Mouse (Mus musculus) midbrain, postnatal 0 days (tissue): ENCODE measurements around the gene Gm17622. TPM values are rescaled to one million over a fixed set of nuclear protein-coding genes. Genes with fewer than 3 reads are reported as not detected.

Source experiments
- ATAC-seq: fragments of 200-750 bp; cut with Nextera tagmentation; 2 replicates; pipeline ENCODE4 v1.8.0; 2017; ENCODE audit warnings: moderate number of reproducible peaks, mild to moderate bottlenecking, moderate TSS enrichment, moderate library complexity; ENCODE audit not compliant: low FRiP score
- DNase-seq: peaks from one replicate; pipeline ENCODE4 v3.0.0-alpha.2; 2015; ENCODE audit warnings: low spot score
- H3K27ac ChIP-seq: fragments of 300-500 bp; sonication (generic); 2 replicates; pipeline ENCODE4 v1.5.1; 2014; ENCODE audit warnings: low read depth, mild to moderate bottlenecking, low read length, mixed read lengths
- H3K27me3 ChIP-seq: fragments of 300-500 bp; sonication (generic); 2 replicates; pipeline ENCODE4 v1.6.1; 2014; ENCODE audit warnings: low read length, control low read depth, mixed read lengths; ENCODE audit not compliant: insufficient read depth
- H3K36me3 ChIP-seq: fragments of 300-500 bp; sonication (generic); 2 replicates; pipeline ENCODE4 v1.6.1; 2014; ENCODE audit warnings: low read length, control low read depth, mixed read lengths; ENCODE audit not compliant: insufficient read depth
- H3K4me1 ChIP-seq: fragments of 300-500 bp; sonication (generic); 2 replicates; pipeline ENCODE4 v1.6.1; 2014; ENCODE audit warnings: mild to moderate bottlenecking, control low read depth, antibody characterized with exemption, low read length, mixed read lengths; ENCODE audit not compliant: insufficient read depth
- H3K4me2 ChIP-seq: fragments of 300-500 bp; sonication (generic); 2 replicates; pipeline ENCODE4 v1.6.1; 2014; ENCODE audit warnings: low read depth, mild to moderate bottlenecking, low read length, mixed read lengths; ENCODE audit not compliant: poor library complexity, severe bottlenecking
- H3K4me3 ChIP-seq: fragments of 300-500 bp; sonication (generic); 2 replicates; pipeline ENCODE4 v1.5.1; 2014; ENCODE audit warnings: low read depth, mild to moderate bottlenecking, low read length, moderate library complexity
- H3K9ac ChIP-seq: fragments of 300-500 bp; sonication (generic); replicated peaks from 2 replicates; pipeline ENCODE4 v1.6.1; 2014; ENCODE audit warnings: mild to moderate bottlenecking, low read length, moderate library complexity, mixed read lengths; ENCODE audit not compliant: poor library complexity, severe bottlenecking
- H3K9me3 ChIP-seq: fragments of 300-500 bp; sonication (generic); 2 replicates; pipeline ENCODE4 v1.6.1; 2016; ENCODE audit warnings: low read length, control low read depth
- CTCF ChIP-seq: IDR thresholded peaks from 2 replicates; pipeline ENCODE4 v1.5.1; 2016; ENCODE audit warnings: antibody characterized with exemption, mild to moderate bottlenecking
- WGBS: fragments of 180-500 bp; shearing (Covaris S2); extraction: QIAGEN DNeasy Blood & Tissue Kit; methylation state at CpG from one replicate; pipeline ENCODE4 v1.1.7; 2014; 5-methylcytosine and 5-hydroxymethylcytosine counted together
- polyA plus RNA-seq: library from polyadenylated mRNA; unstranded; fragments of >200 nt; fragmentation: Nextera tagmentation; extraction: Ambion mirVana; gene quantifications from 2 replicates; pipeline ENCODE4 v1.2.1, GENCODE M21; 2015
- total RNA-seq: library from RNA; depleted of rRNA; stranded (reverse); fragments of >200 nt; gene quantifications from 2 replicates; pipeline ENCODE4 v1.2.3, GENCODE M21; 2014; rRNA removed

Gene Gm17622
- not detected in 2 replicates for total RNA-seq
- not detected in 2 replicates for polyA plus RNA-seq

DNA sequence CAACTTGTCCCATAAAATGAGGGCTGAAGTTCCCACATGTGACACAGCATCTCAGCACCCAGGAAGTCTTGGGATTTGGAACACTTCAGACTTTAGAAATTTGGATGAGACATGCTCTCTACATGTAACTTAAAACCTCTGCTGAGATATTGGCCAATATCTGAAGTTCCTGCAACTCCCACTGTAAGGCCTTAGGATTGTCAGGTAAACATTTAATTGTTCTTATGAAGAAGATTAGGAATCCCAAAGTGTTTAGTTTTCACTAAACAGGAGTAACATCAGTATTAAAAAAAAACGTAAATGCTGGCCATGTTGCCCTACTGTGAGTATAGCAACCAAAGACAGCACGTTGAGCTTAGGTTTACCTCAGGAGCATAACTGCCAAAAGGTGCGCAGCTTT, at the start of gene Gm17622:
Gm17622 (plus strand) TSS at position 301 of the 400 bp plus-strand sequence.
- WGBS, result 96% methylated on average over 3 of the region's 3 CpGs
- no peak within 1 kb of the TSS for H3K4me3 ChIP-seq
- H3K4me1 ChIP-seq, result no peaks in the 10 kb centered on the region
- H3K27ac ChIP-seq, result no peak within 1 kb of the TSS
- ATAC-seq (no peak), DNase-seq (no peak)
- no peak for TF ChIP-seq CTCF
- peaks cover 2% of the 10 kb centered on the region; the same call in 1 of the 2 replicates for H3K9me3 ChIP-seq
- no peak within 1 kb of the TSS for H3K9ac ChIP-seq
- no peaks in the 10 kb centered on the region for H3K27me3 ChIP-seq
- 0 out of 2 replicates have a peak, but pooled peaks cover 9% of the 10 kb centered on the region for H3K36me3 ChIP-seq
- H3K4me2 ChIP-seq, result no peak within 1 kb of the TSS

DNA sequence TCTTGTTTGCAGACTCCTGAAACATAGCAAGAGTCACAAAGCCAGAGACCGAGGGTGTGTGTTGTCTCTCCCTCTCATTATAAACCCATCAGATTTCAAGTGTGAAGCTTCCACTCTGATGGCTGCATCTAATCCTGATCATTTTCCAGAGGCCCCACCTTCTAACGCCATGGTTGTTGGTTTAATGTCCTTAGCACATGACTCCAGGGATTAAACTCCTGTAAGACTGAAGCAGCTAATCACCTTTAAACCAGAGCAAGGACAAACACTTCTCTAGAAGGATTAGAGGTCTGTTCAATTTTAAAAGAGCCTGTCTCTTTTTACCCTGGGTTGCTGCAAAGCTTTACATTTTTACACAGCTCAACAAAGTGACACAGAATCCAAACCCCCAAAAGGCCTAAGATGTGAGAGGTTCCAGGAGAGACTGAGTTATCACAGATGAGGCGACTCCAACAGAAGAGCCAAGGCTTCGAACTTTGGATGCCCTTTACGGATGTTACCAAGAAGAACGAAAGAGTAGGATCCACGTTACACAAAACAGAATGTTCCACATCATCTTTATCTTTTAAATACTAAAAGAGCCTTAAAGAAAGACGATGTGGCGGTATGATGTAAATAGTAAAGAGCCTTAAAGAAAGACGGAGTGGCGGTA, 40.2 kb upstream of the Gm17622 start:
- H3K9ac ChIP-seq, result no peak overlapping the region
- WGBS, result 72% methylated on average over 11 of the region's 11 CpGs
- no peaks in the 10 kb centered on the region for H3K4me1 ChIP-seq
- H3K9me3 ChIP-seq, result no peaks in the 10 kb centered on the region
- H3K27ac ChIP-seq, result no peak overlapping the region
- ATAC-seq, result no peak
- no peaks in the 10 kb centered on the region for H3K27me3 ChIP-seq
- no peak overlapping the region for H3K4me3 ChIP-seq
- H3K4me2 ChIP-seq, result no peak overlapping the region
- DNase-seq, result no peak
- TF ChIP-seq CTCF, result no peak
- no peaks in the 10 kb centered on the region for H3K36me3 ChIP-seq

DNA sequence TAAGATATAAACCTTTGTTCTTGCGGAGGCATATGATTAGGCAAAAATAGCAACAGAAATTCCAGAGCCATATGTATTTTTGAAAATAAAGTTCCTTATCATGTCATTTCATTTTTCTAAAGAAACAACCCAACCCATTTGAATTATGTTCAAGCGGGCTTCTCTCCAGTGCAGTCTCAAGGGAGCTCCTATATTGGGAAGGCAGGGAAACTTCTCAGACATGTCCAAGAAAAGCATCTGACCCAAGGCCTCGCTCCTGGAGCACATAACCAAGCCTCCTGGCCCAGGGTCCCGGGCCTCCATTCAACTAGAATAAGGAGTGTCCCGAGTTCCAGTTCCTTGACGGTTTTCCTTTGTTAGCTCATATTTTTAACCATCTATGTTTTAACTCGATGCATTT, 39.7 kb upstream of the Gm17622 start:
- H3K9me3 ChIP-seq, result no peaks in the 10 kb centered on the region
- ATAC-seq, result no peak

DNA sequence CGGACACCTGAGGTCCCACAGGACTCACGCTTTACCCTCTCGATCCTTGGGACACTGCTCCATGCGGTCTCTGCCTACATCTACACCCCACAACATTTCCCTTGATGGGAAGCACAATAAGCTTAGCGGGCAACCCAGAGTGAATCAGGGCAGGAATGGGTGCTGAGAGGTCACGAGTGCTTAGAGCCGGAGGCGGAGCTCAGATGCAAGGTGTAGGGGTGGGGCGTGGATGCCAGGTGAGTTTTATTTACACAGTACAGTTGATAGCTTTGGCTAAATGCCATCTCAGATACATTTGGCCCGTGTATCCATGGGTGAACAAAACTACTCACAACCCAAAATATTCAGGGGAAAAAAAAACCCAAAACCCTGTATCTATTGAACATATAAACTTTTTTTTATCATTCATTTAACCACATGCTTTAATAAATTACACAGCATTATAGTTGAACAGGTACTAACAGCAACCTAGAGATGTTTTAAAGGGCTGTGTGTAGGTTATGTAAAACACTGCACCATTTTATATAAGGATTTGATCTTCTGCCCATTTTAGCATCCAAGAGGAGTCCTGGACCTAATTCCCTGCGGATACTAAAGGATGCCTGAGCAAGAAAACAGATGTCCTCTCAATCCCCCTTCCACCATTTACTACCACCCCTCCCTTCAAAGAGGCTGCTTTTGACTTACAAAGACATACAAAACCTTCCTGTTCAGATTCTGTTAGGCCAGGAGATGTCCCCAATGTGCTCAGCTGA, 39.0 kb upstream of the Gm17622 start:
- H3K36me3 ChIP-seq, result no peaks in the 10 kb centered on the region
- H3K4me1 ChIP-seq, result no peaks in the 10 kb centered on the region
- no peaks in the 10 kb centered on the region for H3K27me3 ChIP-seq
- H3K9me3 ChIP-seq, result no peaks in the 10 kb centered on the region
- no peak overlapping the region for H3K4me2 ChIP-seq
- H3K4me3 ChIP-seq, result no peak overlapping the region
- ATAC-seq (no peak), DNase-seq (no peak)
- WGBS, result 92% methylated on average over 11 of the region's 11 CpGs
- H3K9ac ChIP-seq, result no peak overlapping the region
- no peak for TF ChIP-seq CTCF
- no peak overlapping the region for H3K27ac ChIP-seq

More for the DNA sequence above, 39.7 kb upstream of the Gm17622 start:
- Histone ChIP-seq H3K4me1 (no peaks in the 10 kb centered on the region), H3K9ac (no peak overlapping the region), H3K4me3 (no peak overlapping the region), H3K27ac (no peak overlapping the region), H3K27me3 (no peaks in the 10 kb centered on the region), H3K36me3 (no peaks in the 10 kb centered on the region), H3K4me2 (no peak overlapping the region)
- 87% methylated on average over 7 of the region's 7 CpGs for WGBS
- DNase-seq, result no peak
- no peak for TF ChIP-seq CTCF

DNA sequence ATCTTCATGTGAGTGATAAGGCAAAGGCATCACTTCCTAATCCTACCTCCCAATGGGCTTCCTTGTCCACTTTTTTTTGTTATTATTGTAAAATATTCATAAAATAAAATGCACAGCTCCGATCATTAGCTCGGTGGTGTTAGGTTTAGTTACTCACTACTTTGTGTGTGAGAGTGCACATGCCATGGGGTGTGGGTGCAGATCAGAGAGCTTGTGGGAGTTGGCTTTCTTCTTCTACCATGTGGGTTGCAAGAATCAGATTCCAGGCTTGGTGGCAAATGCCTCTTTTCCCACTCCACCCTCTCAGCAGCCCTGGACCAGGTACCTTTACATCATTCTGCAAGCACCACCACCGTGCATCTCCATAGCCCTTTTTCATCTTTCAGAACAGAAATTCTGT, 37.9 kb upstream of the Gm17622 start:
- H3K36me3 ChIP-seq, result no peaks in the 10 kb centered on the region
- no peak overlapping the region for H3K4me2 ChIP-seq
- DNase-seq (no peak), ATAC-seq (no peak)
- no peak overlapping the region for H3K4me3 ChIP-seq
- no peaks in the 10 kb centered on the region for H3K9me3 ChIP-seq
- no peaks in the 10 kb centered on the region for H3K27me3 ChIP-seq
- no peak overlapping the region for H3K9ac ChIP-seq
- no peaks in the 10 kb centered on the region for H3K4me1 ChIP-seq
- no peak for TF ChIP-seq CTCF
- H3K27ac ChIP-seq, result no peak overlapping the region
- 90% methylated on average over 3 of the region's 3 CpGs for WGBS

DNA sequence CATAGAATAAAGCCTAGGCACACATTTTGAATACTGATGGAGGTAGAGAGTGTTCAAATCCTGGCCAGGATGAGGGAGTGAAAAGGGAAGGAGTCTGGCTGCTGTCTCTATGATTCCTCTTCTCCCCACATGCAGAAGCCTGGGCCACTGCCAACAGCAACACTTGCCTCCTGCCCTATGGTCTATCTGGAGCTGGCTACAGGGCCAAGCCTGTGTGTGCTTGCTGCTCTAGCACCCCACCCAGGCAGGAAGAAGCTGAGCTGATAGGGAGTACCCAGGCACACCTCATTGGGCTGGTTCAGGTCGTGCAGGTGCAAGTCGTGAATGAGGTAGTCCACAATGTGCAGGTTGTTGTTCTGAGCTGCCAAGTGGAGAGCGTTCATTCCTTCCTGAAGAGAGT, 36.2 kb upstream of the Gm17622 start:
- no peak for TF ChIP-seq CTCF
- DNase-seq, result no peak
- H3K9me3 ChIP-seq, result no peaks in the 10 kb centered on the region

More for the DNA sequence above, 36.2 kb upstream of the Gm17622 start:
- Histone ChIP-seq H3K27ac (no peak overlapping the region), H3K27me3 (no peaks in the 10 kb centered on the region), H3K4me3 (no peak overlapping the region), H3K9ac (no peak overlapping the region), H3K4me2 (no peak overlapping the region), H3K36me3 (no peaks in the 10 kb centered on the region), H3K4me1 (no peaks in the 10 kb centered on the region)
- 77% methylated on average over 3 of the region's 3 CpGs for WGBS
- no peak for ATAC-seq
